Mouse (Mus musculus) spleen, postnatal 0 days (tissue): Measurements from ENCODE around the gene Arl4a. TPM values are rescaled to one million over a fixed set of nuclear protein-coding genes. Genes with fewer than 3 reads are reported as not detected.

ENCODE experiments used
- polyA plus RNA-seq: library from polyadenylated mRNA; unstranded; fragments of >200 nt; fragmentation: Nextera tagmentation; extraction: Ambion mirVana; gene quantifications from 2 replicates; pipeline ENCODE4 v1.2.1, GENCODE M21; 2015

The Arl4a gene
- 99.3 and 107 TPM in 2 replicates for polyA plus RNA-seq

GRCm38 (mm10) chr12:40037876-40038463, at the start of gene Arl4a:
Arl4a (minus strand) TSS chr12:40038025.

Other genes starting within 250 kb of the Arl4a start
- 0.43 and 0.79 TPM in 2 replicates for gene Scin, start 96.2 kb upstream of the Arl4a start, polyA plus RNA-seq
- gene Lsmem1, start 161.5 kb upstream of the Arl4a start, polyA plus RNA-seq, result 0.10 and 0.11 TPM in 2 replicates
- 77.2 and 79.3 TPM in 2 replicates for gene Ifrd1, start 210.5 kb upstream of the Arl4a start, polyA plus RNA-seq